Mouse (Mus musculus) liver, embryonic 15.5 days (tissue): ENCODE data around the gene Dnah8. TPM values are rescaled to one million over a fixed set of nuclear protein-coding genes. Genes with fewer than 3 reads are reported as not detected.

Experiments
- ATAC-seq: fragments of 200-750 bp; cut with Nextera tagmentation; 2 replicates; pipeline ENCODE4 v1.8.0; 2017; ENCODE audit warnings: moderate number of reproducible peaks, mild to moderate bottlenecking, moderate library complexity; ENCODE audit not compliant: insufficient read depth
- H3K27ac ChIP-seq: fragments of 300-500 bp; sonication (generic); replicated peaks from 2 replicates; pipeline ENCODE4 v1.5.1; 2015; ENCODE audit warnings: mild to moderate bottlenecking, inconsistent platforms
- H3K27me3 ChIP-seq: fragments of 300-500 bp; sonication (generic); 2 replicates; pipeline ENCODE4 v1.6.1; 2015; ENCODE audit warnings: mild to moderate bottlenecking, inconsistent platforms
- H3K36me3 ChIP-seq: fragments of 300-500 bp; sonication (generic); replicated peaks from 2 replicates; pipeline ENCODE4 v1.6.1; 2015; ENCODE audit warnings: moderate library complexity, mild to moderate bottlenecking, inconsistent platforms
- H3K4me1 ChIP-seq: fragments of 300-500 bp; sonication (generic); replicated peaks from 2 replicates; pipeline ENCODE4 v1.6.1; 2015; ENCODE audit warnings: inconsistent platforms
- H3K4me2 ChIP-seq: fragments of 300-500 bp; sonication (generic); 2 replicates; pipeline ENCODE4 v1.6.1; 2015; ENCODE audit warnings: moderate library complexity, mild to moderate bottlenecking, inconsistent platforms
- H3K4me3 ChIP-seq: fragments of 300-500 bp; sonication (generic); replicated peaks from 2 replicates; pipeline ENCODE4 v1.5.1; 2015; ENCODE audit warnings: mild to moderate bottlenecking, inconsistent platforms
- H3K9ac ChIP-seq: fragments of 300-500 bp; sonication (generic); 2 replicates; pipeline ENCODE4 v1.6.1; 2015; ENCODE audit warnings: moderate library complexity, mild to moderate bottlenecking, inconsistent platforms
- H3K9me3 ChIP-seq: fragments of 300-500 bp; sonication (generic); replicated peaks from 2 replicates; pipeline ENCODE4 v1.6.1; 2016; ENCODE audit warnings: inconsistent platforms
- WGBS: fragments of 180-500 bp; shearing (Covaris S2); methylation state at CpG from one replicate; pipeline ENCODE4 v1.1.7; 2015; ENCODE audit warnings: mixed read lengths; ENCODE audit not compliant: insufficient replicate concordance; 5-methylcytosine and 5-hydroxymethylcytosine counted together
- polyA plus RNA-seq: library from polyadenylated mRNA; unstranded; fragments of >200 nt; fragmentation: Nextera tagmentation; extraction: Ambion mirVana; gene quantifications from 2 replicates; pipeline ENCODE4 v1.2.1, GENCODE M21; 2015

Dnah8 gene
- polyA plus RNA-seq, 1 experiment from 2014 or later = 1.1 TPM

DNA sequence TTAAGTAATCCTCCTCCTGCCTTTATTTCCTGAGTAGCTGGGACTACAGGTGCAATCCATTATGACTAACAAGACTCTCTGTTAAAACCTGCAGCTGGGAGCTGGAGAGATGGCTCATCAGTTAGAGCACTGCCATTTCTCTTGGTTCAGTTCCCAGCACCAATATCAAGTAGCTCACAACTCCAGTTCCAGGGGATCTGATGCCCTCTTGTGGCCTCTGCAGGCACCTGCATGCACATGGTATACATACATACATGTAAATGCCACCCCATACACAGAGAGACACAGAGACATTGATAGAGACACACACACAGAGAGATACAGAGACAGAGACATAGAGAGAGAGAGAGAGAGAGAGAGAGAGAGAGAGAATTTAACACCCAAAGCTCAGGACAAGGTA, 228.2 kb downstream of the Dnah8 start:
- Histone ChIP-seq H3K27ac (no peak overlapping the region), H3K9ac (no peak overlapping the region), H3K4me3 (no peak overlapping the region), H3K4me1 (no peaks in the 10 kb centered on the region), H3K36me3 (no peaks in the 10 kb centered on the region), H3K9me3 (no peaks in the 10 kb centered on the region), H3K27me3 (no peaks in the 10 kb centered on the region), H3K4me2 (no peak overlapping the region)
- ATAC-seq = no peak

DNA sequence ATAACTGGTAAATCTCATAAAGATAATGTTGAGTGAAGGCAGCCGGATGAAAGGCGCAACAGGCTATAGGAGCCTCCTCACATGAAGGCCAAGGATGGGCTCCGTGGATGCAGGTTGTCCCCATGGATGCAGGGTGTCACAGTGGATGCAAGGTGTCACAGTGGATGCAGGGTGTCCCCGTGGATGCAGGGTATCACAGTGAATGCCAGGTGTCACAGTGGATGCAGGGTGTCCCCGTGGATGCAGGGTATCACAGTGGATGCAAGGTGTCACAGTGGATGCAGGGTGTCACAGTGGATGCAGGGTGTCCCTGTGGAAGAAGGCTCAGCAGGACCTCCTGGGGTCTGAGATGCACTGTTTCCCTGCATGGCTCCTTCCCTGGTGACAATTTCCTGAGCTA, 233.2 kb downstream of the Dnah8 start:
- Histone ChIP-seq H3K4me2 (no peak overlapping the region), H3K4me3 (no peak overlapping the region), H3K36me3 (no peaks in the 10 kb centered on the region), H3K9me3 (no peaks in the 10 kb centered on the region), H3K27ac (no peak overlapping the region), H3K9ac (no peak overlapping the region), H3K27me3 (no peaks in the 10 kb centered on the region), H3K4me1 (no peaks in the 10 kb centered on the region)
- WGBS = 68% methylated on average over 5 of the region's 5 CpGs
- no peak for ATAC-seq

DNA sequence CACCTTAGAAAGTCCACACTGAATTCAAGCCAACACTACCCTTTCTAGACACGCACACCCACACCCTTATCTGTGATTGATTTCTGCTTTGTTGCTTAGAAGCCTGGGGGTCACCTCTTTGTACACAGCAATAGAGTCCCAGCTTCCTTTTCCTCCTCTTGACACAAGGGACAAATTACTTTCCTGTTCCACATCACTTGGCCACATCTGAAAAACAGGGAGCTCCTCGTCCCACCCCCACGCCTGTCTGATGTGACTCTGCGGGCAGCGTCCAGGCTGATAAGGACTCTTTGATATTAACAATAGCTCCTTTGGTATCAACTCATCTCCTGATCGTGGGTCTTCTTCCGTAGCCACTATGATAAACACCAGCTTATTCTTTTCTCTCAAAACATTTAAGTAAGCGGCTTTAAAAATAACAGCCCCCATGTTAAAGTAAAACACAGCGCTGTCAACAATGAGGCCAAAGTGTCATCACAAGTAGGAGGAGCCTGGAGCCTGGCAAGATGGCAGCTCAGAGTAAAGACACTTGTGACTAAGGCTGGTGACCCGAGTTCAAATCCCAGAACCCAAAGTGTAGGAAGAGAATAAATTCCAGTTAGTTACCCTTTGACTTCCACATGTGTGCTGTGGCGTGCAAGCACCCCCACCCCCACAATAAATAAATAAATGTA, 234.6 kb downstream of the Dnah8 start:
- H3K9ac ChIP-seq = no peak overlapping the region
- no peak for ATAC-seq
- no peak overlapping the region for H3K4me2 ChIP-seq
- H3K4me1 ChIP-seq = no peaks in the 10 kb centered on the region
- no peak overlapping the region for H3K4me3 ChIP-seq
- H3K9me3 ChIP-seq = no peaks in the 10 kb centered on the region
- no peaks in the 10 kb centered on the region for H3K27me3 ChIP-seq
- whole genome bisulfite sequencing = 35% methylated on average over 11 of the region's 11 CpGs
- no peak overlapping the region for H3K27ac ChIP-seq
- no peaks in the 10 kb centered on the region for H3K36me3 ChIP-seq

DNA sequence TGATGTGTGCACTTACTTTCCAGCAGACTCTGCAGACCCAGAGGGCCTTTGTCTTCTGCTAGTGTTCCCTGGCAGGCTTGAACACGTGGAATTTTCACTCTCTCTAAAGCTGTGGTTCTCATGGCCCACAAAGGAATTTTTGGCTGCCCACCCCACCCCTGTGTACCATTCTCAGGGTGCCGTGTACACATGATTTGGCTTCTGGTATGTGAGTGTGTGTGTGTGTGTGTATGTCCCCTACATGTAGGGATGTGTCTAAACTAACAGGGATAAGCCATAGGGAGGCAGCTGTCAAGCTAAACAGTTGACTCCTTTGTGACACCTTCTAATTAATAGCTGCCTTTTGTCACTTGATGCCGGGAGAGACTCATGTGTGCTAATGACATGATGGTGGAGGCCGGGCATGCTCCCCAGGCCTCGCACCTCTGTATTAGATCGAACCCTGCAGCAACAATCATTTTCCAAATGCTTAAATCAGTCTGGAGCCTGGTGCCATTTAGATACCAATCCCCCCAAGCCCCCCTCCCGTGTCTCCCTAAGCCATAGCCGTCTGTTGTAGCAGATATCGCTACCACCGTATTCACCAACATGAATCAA, 235.9 kb downstream of the Dnah8 start:
- Histone ChIP-seq H3K36me3 (no peaks in the 10 kb centered on the region), H3K27ac (no peak overlapping the region), H3K9me3 (no peaks in the 10 kb centered on the region), H3K9ac (no peak overlapping the region), H3K4me1 (no peaks in the 10 kb centered on the region), H3K27me3 (no peaks in the 10 kb centered on the region), H3K4me2 (no peak overlapping the region), H3K4me3 (no peak overlapping the region)
- no peak for ATAC-seq
- WGBS = 61% methylated on average over 10 of the region's 10 CpGs

DNA sequence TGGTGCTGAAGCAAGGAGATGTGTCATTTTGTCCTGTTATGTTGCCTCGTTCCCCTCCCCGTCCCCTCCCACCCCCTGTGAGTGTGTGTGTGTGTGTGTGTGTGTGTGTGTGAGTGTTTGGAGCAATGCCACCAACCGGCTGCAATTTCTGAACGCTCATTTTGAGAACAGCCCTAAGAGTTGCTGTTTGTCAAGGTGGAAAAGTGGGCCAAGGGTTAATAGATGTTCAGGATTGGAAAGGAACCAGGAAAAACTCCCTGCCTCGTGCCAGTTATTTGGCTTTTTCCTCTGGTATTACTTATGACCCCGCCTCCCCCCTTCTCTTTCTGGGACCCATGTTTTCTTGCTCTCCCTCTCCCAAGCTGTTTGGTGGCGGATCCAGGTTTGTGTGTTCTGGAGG, 236.5 kb downstream of the Dnah8 start:
- Histone ChIP-seq H3K27me3 (no peaks in the 10 kb centered on the region), H3K4me2 (no peak overlapping the region), H3K9me3 (no peaks in the 10 kb centered on the region), H3K36me3 (no peaks in the 10 kb centered on the region), H3K4me1 (no peaks in the 10 kb centered on the region), H3K9ac (no peak overlapping the region), H3K27ac (no peak overlapping the region), H3K4me3 (no peak overlapping the region)
- 40% methylated on average over 7 of the region's 7 CpGs for whole genome bisulfite sequencing
- ATAC-seq = no peak

DNA sequence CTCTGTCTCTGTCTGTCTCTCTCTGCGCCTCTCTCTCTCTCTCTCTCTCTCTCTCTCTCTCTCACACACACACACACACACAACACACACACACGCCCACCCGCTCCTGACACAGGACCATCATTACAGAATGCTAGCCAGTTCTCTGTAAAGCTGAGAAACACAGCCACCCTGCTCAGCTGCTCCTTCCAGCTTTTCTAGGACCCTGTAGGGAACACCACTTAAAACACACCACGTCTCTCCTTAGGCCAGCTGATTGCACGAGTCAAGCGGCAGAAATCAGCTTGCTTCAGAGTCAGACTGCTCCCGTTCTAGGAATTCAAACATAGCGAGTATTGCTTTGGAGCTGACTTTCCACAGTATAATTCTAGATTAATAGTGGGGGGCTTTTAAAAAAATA, 242.1 kb downstream of the Dnah8 start:
- no peak for ATAC-seq
- Histone ChIP-seq H3K4me1 (no peaks in the 10 kb centered on the region), H3K4me3 (no peak overlapping the region), H3K9me3 (no peaks in the 10 kb centered on the region), H3K9ac (no peak overlapping the region), H3K27ac (no peak overlapping the region), H3K36me3 (no peaks in the 10 kb centered on the region), H3K4me2 (no peak overlapping the region), H3K27me3 (no peaks in the 10 kb centered on the region)
- 63% methylated on average over 8 of the region's 8 CpGs for WGBS

DNA sequence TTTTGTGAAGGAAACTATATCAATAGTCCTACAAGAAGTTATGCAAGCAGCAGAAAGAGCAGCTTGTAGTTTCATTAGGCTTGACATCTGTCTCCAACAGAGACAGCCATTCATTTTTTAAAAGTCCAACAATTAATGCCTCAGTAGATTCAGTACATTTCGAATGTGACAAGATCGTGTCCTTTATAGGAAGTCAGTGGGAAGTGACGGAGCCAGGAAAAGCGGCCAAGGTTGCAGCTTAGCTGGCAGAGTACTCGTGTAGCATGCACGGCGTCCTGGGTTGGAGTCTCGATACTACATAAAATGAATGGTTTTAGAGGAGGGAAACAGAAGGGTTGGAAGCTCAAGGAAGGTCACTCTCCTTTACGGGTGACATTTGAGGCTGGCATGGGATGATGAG, 242.8 kb downstream of the Dnah8 start:
- Histone ChIP-seq H3K4me1 (no peaks in the 10 kb centered on the region), H3K9me3 (no peaks in the 10 kb centered on the region), H3K36me3 (no peaks in the 10 kb centered on the region), H3K4me2 (no peak overlapping the region), H3K9ac (no peak overlapping the region), H3K27me3 (no peaks in the 10 kb centered on the region), H3K4me3 (no peak overlapping the region), H3K27ac (no peak overlapping the region)
- no peak for ATAC-seq
- 79% methylated on average over 9 of the region's 9 CpGs for WGBS

DNA sequence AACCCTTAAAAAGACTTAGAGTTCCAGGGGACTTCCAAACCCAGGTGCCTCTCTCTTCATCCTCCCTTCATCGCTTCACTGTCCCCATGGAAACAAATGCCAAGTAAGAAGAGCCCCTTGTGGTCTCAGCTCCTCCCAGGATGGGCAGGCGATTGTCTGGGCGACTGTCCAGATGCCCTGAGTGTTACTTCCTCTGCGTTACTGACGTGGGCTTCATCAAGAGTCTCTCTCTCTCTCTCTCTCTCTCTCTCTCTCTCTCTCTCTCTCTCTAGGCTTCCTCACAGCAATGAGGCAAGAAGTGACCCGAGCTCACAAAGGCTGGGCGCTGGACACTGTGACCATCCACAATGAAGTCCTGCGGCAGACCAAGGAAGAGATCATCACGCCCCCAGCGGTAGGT, 246.9 kb downstream of the Dnah8 start:
- Histone ChIP-seq H3K27ac (no peak overlapping the region), H3K9ac (no peak overlapping the region), H3K27me3 (no peaks in the 10 kb centered on the region), H3K4me2 (no peak overlapping the region), H3K4me1 (no peaks in the 10 kb centered on the region), H3K4me3 (no peak overlapping the region), H3K9me3 (no peaks in the 10 kb centered on the region), H3K36me3 (no peaks in the 10 kb centered on the region)
- WGBS = 39% methylated on average over 10 of the region's 10 CpGs
- ATAC-seq = no peak

DNA sequence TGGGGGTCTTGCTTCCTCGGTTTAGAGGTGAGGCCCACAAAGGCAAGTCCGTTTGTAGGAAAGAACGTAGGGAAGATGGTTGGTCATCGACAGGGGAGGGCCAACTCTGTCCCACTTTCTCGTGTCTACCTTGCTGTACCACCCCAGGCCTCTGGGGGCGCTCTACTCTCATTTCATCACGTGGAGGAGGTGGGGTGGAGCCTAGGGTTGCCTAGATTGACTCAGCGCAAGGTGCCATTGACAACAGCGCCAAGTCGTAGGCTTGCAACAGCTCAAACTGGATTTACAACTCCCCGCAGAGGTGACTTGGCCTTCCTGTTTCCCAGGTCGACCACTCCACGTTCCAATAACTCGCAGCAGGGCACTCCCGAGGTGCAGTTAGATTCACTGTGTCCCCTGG, 250.1 kb downstream of the Dnah8 start:
- WGBS = 49% methylated on average over 15 of the region's 15 CpGs
- Histone ChIP-seq H3K36me3 (no peaks in the 10 kb centered on the region), H3K4me1 (no peaks in the 10 kb centered on the region), H3K27me3 (no peaks in the 10 kb centered on the region), H3K27ac (no peak overlapping the region), H3K9me3 (no peaks in the 10 kb centered on the region), H3K4me2 (no peak overlapping the region), H3K9ac (no peak overlapping the region), H3K4me3 (no peak overlapping the region)
- ATAC-seq = no peak

DNA sequence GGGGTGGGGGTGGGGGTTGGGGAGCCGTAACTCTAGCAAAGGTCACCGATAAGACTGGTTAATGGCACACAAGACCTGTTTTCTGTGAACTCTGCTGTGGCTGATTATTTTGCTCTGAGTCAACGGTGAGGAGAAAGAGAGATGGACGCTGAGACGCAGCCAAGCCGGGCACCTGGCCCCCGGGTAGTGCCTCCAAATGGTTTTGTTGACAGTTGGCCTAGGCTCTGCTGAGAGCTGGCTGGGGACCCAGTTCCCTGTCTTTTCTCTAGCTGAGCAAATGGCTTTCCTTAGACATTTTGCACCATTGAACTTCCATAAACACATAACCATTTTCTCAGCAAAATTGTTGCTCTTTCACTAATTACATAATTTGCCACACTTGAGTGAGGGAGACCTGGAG, 253.3 kb downstream of the Dnah8 start:
- Histone ChIP-seq H3K4me1 (no peaks in the 10 kb centered on the region), H3K4me3 (no peak overlapping the region), H3K27ac (no peak overlapping the region), H3K36me3 (no peaks in the 10 kb centered on the region), H3K27me3 (no peaks in the 10 kb centered on the region), H3K9ac (no peak overlapping the region), H3K9me3 (no peaks in the 10 kb centered on the region), H3K4me2 (no peak overlapping the region)
- 73% methylated on average over 7 of the region's 7 CpGs for WGBS
- no peak for ATAC-seq

DNA sequence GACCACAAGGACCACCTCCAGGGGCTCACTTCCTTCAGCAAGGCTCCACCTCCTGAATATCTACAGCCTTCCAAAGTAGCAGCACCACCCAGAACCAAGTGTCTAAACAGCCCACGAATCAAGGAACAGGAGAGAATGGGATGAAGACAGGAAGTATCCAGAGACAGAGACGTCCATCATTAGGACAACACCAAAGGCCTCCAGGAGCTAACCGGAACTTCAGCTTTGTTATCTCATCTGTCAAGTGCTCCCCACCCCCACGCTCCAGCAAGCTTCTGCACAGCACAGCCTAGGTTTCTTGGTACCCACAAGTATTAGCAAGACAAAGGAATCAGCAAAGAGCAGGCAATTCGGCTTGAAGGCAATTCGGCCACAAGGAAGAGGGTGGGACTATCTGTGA, 254.5 kb downstream of the Dnah8 start:
- Histone ChIP-seq H3K9me3 (no peaks in the 10 kb centered on the region), H3K36me3 (no peaks in the 10 kb centered on the region), H3K27me3 (no peaks in the 10 kb centered on the region; the same call in 1 of the 2 replicates), H3K9ac (no peak overlapping the region), H3K4me3 (no peak overlapping the region), H3K4me1 (no peaks in the 10 kb centered on the region), H3K4me2 (no peak overlapping the region), H3K27ac (no peak overlapping the region)
- no peak for ATAC-seq
- WGBS = 11% methylated on average over 6 of the region's 6 CpGs

DNA sequence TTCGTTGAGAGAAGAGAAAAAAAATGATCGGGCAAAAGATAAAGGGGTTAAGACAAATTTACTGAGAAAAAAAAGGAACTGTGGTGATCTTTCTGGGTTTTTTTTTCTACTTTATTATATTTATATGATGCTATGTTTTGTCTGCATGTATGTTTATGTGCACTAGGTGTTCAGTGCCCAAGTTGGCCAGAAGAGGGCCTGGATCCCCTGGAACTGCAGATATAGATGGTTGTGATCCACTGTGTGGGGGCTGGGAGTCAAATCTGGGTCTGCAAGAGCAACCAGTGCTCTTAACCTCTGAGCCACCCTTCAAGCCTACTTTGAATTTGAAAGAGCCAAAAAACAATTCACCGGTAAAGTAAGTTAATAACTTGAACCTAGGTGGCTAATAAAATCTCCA, 256.2 kb downstream of the Dnah8 start:
- Histone ChIP-seq H3K27ac (no peak overlapping the region), H3K9me3 (no peaks in the 10 kb centered on the region), H3K4me2 (no peak overlapping the region), H3K27me3 (no peaks in the 10 kb centered on the region; the same call in 1 of the 2 replicates), H3K36me3 (no peaks in the 10 kb centered on the region), H3K9ac (no peak overlapping the region), H3K4me3 (no peak overlapping the region), H3K4me1 (no peaks in the 10 kb centered on the region)
- 79% methylated on average over 3 of the region's 3 CpGs for WGBS
- no peak for ATAC-seq
